Mouse (Mus musculus) large intestine, adult 2 months (tissue): Measurements from ENCODE around the gene Ldhd. TPM values are rescaled to one million over a fixed set of nuclear protein-coding genes. Genes with fewer than 3 reads are reported as not detected.
A peak's percentile ranks its signal among the peaks of the same experiment; 100 is the strongest.
"Not testable (repeated sequence)": the region's sequence is repeated elsewhere in the genome, so short reads cannot be mapped to it uniquely, and the experiment has no call there.

ENCODE experiments used
- DNase-seq: peaks from one replicate; pipeline ENCODE4 v3.0.0-alpha.2; 2012; ENCODE audit warnings: low read depth, low spot score
- WGBS: fragments of 180-500 bp; shearing (Covaris S2); methylation state at CpG from one replicate; pipeline ENCODE4 v1.1.7; 2018; 5-methylcytosine and 5-hydroxymethylcytosine counted together
- polyA plus RNA-seq: library from polyadenylated mRNA; depleted of rRNA; stranded (reverse); fragments of >200 nt; gene quantifications from 2 replicates; pipeline ENCODE4 v1.2.3, GENCODE M21; 2012; rRNA removed

Ldhd gene
- polyA plus RNA-seq, result 2.9 and 3.8 TPM in 2 replicates

- no peak for DNase-seq
- 9% methylated on average over 13 of the region's 13 CpGs for WGBS
Observed at GRCm38 (mm10) chr8:111630105-111630521, at the start of gene Ldhd. Ldhd (minus strand) TSS chr8:111630374.

DNA sequence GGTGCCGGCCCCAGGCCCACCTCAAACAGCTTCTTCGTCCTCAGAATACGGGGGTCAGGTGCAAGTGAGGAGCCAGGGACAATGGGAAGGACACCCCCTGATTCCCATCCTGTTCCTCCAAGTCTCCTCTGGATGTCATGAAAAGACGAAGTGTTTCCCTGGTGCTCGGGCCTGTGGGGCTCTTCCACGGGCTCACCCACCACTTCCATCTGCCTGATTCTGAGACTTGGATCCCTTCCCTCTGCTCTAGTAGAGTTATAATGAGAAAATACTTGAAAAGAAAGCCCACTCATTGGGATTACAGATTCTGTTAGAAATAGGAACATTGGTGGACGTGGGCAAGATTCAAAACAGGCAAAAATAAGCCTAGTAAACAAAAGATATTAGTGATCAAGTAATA, 48.7 kb upstream of the Ldhd start:
- 95% methylated on average over 7 of the region's 7 CpGs for WGBS
- no peak for DNase-seq

DNA sequence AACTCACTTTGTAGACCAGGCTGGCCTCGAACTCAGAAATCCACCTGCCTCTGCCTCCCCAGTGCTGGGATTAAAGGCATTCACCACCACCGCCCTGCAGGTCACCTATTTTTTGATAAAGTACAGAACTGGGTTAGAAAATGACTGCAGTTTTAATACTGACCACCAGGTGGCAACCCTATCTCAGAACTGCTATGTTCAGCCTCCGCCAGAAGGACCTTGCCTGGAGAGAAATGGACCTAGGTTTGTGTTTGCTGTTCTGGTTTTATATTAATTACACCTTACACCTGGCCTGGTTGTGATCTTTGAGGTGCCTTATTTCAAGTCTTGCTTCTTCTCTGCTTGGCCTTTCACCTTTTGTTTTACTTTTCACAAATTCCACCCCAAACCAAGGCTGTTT, 47.9 kb upstream of the Ldhd start:
- DNase-seq, result peak; percentile 46
- WGBS, result 12% methylated on average over 3 of the region's 3 CpGs

DNA sequence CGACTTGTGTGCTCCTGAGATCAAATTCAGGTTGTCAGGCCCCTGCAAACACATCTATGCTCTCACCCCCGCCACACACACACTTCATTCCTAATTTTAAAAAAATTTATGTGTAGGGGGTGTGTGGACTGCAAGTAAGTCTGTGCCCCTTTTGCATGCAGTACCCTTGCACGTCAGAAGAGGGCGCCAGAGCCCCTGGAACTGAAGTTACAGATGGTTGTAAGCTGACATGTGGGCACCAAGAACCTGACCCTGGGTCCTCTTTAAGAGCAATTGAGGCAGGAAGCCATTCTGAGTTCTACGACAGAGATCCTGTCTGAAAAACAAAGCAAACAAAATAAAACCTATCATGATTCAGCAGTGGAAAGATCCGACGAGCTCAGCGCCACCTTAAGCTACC, 46.1 kb upstream of the Ldhd start:
- WGBS, result 80% methylated on average over 8 of the region's 8 CpGs
- no peak for DNase-seq

- no peak for DNase-seq
Observed at GRCm38 (mm10) chr8:111666751-111667150, 36.6 kb upstream of the Ldhd start.

GRCm38 (mm10) chr8:111662473-111662872, 32.3 kb upstream of the Ldhd start:
- WGBS, result 90% methylated on average over 3 of the region's 3 CpGs
- DNase-seq, result peak; percentile 44

More at GRCm38 (mm10) chr8:111666751-111667150, 36.6 kb upstream of the Ldhd start:
- 84% methylated on average over 2 of the region's 2 CpGs for WGBS

DNA sequence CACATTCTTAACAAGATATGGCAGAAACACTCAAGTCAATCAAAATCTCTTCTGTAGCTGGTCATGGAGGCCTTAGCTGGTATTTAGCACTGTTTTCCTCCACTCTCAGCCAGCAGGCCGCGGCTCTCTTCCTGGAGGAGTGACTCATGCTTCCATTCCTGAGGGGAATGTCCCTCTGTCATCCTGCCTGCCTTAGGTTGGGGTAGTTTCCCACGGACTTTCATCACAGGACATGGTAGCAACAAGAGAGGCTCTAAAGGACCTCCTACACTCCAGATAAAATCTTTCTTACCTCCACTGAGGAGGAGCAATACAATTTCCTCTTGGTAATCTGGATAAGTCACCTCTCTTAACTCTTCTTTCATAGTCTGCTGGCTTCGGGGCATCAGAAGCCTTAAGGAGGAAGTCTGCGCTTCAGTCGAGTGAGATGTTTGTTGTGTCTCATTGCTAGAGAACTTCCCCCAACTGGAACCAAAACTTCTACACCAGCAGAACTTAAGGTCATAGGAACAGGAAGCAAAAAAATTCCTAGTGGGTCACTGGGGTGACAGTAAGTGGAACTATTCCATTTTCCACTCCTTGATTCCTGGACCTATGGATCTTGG, 28.7 kb upstream of the Ldhd start:
- DNase-seq, result no peak
- WGBS, result 35% methylated on average over 6 of the region's 6 CpGs

DNA sequence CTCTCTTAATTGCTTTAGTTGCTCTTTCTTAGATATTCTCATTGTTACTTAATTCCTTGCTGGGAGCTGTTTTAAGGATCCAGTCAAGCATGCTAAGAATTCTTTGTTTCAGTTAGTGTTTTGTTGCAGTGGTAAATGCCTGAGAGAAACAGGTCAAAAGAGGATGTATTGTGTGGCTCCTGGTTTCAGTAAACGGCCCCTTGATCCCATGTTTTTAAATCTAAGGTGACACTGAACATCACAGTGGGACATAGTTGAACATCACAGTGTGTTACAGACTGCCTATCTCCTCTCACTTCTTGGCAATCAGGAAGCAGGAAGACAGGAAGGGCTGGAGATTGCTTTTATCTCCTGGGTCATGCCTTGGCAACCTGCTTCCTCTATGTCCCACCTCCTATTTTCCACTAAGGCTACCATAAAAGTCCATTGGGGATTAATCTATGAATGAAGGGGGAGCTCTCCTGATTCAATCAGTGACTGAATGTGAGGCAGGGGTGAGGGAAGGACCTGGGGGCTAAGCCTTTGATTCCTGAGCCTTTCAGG, 27.2 kb upstream of the Ldhd start:
- WGBS, result 57% methylated on average over 1 of the region's 1 CpGs

DNA sequence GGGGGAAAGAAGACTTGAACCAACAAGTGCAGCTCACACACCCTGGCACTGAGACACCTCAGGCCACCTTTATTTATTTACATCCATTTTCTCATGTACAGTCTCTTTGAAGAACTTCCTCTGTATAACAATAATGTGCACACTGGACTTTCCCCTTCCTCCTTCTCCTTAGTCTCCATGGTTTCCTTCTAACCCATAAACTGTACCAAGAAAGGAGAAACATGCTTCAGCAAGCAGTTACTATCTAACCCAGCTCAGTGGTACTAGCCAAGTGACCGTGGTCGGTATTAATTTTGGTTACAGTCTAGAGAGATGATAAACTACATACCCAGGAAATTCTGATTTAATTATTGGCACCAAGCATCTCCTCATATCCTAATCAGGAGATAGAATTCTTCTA, 23.4 kb upstream of the Ldhd start:
- DNase-seq, result no peak
- 33% methylated on average over 2 of the region's 2 CpGs for WGBS

More for the DNA sequence above, 27.2 kb upstream of the Ldhd start:
- DNase-seq, result no peak

GRCm38 (mm10) chr8:111650651-111651050, 20.5 kb upstream of the Ldhd start:
- WGBS, result 96% methylated on average over 3 of the region's 3 CpGs
- no peak for DNase-seq

DNA sequence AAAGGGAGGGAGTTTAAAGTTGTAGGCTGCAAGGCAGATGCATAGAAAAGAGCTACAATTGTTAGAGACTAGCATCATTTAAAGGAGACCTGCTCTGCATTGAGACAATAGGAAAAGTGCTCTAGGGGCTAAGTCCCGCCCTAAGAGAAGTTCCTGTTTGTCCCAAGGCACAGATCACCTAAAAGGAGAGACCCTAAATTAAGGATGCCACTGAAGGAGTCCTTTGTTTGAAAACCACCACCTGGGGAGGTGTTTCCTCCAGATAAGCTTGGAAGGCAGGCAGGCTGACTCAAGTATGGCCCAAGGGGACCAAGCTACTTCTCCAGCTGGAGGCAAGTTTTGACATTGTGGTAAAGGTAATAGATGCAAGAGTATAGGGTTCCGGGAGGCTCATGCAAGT, 18.7 kb upstream of the Ldhd start:
- 86% methylated on average over 2 of the region's 2 CpGs for WGBS
- DNase-seq, result no peak

- 90% methylated on average over 8 of the region's 8 CpGs for WGBS
- no peak for DNase-seq
Observed at GRCm38 (mm10) chr8:111645715-111646114, 15.5 kb upstream of the Ldhd start.

DNA sequence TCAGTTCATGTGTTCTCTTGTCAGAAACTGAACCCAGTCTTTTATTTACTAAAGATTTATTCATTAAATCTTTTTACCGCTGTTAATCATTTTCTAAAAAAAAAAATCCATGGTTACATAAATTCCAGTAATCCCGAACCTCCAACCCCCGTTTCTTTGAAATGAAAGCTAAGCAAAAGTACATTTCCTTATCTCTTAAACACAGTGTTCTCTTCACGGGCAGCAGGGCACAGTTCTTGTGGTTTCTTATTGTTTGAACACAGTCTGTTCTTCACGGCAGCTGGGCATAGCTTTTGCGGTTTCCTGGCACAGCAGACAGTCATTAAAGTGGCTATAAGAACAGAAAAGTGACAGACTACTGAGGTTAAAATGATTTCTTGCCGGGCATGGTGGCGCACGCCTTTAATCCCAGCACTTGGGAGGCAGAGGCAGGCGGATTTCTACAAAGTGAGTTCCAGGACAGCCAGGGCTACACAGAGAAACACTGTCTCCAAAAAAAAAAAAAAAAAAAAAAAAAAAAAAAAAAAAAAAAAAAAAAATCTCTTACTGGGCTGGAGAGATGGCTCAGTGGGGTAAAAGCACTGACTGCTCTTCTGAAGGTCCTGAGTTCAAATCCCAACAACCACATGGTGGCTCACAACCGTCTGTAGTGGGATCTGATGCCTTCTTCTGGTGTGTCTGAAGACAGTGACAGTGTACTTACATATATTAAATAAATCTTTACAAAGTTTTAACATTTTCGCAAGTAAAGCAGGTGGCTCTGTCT, 14.3 kb upstream of the Ldhd start:
- WGBS, result 23% methylated on average over 12 of the region's 12 CpGs
- DNase-seq, result not testable (repeated sequence)

DNA sequence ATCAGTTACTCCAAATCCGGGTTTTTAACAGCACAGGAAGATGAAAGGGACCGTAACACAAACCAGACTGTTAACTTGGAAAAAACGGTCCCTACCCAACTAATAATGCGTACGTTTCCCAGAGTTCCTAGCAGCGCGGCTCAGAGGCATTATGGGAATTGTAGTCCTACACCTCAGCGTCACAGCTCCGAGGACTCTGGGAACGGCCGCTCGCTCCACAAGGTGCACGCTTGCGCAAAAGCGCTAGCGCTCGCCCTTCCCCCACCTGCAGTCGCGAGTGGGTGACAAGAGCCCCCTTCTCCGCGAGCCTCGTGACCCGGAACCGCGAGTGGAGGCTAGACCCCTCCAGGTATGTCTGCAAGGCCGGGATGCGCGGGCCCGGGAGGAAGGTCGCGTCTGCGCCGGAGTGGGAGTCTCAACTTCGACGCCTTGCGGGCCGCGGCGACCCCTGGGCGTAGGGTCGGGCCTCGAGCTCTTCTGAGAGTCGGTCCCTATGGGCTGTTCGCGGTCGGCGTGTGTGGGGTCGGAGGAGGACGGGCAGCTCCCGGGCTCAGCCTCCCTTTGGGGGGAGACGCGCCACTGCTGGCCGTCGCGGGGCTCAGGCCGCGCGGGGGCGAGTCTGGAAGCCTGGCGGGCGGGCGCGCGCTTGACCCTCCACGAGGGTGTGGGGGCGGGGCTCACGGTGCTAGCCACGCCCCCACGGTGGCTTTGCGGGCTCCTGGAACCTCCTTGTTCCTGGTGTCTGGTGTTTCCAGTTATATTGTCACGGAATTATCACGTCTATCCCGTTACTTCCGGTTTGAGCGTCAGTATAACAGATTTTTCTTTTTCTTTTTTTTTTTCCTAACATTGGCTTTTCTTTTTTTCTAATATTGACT, 13.3 kb upstream of the Ldhd start, which contains the start of gene Zfp1:
TSS of gene Zfp1 (plus strand) at position 138 of the 878 bp plus-strand sequence.
- DNase-seq, result peak; percentile 82
- under 1% methylated on average over 75 of the region's 75 CpGs for WGBS

DNA sequence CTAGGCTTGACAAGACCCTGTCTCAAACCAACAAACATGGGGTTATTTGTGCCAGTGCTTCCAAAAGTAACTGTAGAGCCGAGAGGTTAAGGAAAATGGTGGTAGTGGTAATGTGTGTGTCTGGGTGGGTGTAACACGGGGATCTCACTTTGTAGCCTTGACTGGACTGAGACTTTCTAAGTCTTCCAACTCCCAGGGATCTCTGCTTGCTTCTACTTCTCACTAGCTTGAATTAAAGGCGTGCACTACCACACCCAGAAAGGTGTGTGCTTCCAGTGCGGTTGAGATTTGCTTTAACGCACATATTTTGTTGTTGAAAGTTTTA, 12.7 kb upstream of the Ldhd start:
- WGBS, result under 1% methylated on average over 5 of the region's 5 CpGs
- no peak for DNase-seq

DNA sequence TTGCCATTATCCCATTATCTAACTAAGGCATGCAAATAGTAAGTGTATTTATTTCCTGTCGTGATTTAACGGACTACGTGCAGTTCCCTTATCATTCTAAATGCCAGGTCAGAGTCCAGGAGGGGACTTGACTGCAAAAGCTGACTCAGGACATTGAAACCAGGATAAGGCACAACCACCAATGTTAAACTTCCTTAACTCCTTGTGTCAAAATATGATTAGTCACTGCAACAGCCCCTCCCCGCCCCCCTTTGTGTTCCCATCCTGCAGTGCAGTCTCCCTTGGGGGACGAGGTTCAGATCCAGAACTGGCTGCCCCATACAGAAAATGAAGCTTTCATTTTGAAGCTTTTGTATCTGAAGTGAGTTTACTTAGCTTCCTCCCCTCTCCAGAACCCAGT, 12.3 kb upstream of the Ldhd start:
- no peak for DNase-seq

DNA sequence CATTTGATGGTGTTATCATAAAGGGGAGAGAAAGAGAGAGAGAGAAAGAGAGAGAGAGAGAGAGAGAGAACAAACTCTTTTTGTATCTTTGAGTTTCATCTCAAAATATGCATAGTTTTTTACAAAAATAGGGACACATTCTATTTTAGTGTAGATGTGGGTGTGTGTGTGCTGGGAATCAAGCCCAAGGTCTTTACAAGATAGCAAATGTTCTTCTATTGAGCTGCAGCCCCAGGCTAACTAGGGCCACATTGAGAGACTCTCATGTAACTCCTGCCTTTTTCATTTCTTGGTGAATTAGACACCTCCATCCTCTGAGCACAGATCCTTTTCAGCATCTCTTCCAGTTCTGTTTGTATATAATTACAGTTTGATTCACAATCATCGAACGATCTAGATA, 10.9 kb upstream of the Ldhd start:
- WGBS, result 90% methylated on average over 2 of the region's 2 CpGs

More for the DNA sequence above, 12.3 kb upstream of the Ldhd start:
- 11% methylated on average over 5 of the region's 5 CpGs for WGBS

GRCm38 (mm10) chr8:111638086-111638485, 7.9 kb upstream of the Ldhd start:
- DNase-seq, result no peak

More for the DNA sequence above, 10.9 kb upstream of the Ldhd start:
- no peak for DNase-seq

GRCm38 (mm10) chr8:111632976-111633375, 2.8 kb upstream of the Ldhd start:
- 86% methylated on average over 3 of the region's 3 CpGs for WGBS
- no peak for DNase-seq

DNA sequence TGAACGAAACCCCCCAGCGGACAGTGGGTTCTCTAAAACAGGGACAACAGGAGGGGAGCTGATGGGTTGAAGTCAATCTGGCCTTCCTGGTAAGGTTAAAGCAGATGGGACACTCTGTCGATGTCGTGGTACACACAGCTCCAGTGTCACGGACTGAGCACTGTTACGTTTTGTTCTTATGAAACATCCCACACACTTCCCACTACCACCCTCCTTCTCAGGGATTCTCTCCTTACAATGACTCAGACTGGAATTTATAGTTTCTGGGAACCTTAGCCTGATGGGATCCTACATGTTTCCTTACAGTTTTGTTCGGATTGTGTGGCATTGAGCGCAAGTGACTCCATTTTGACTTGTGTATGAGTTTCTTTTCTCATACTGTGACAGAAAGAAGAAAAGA, 1.4 kb upstream of the Ldhd start:
- WGBS, result 93% methylated on average over 8 of the region's 8 CpGs
- no peak for DNase-seq
